Mouse (Mus musculus) G1E (cell line): ENCODE measurements around the gene Dnah1. TPM values are rescaled to one million over a fixed set of nuclear protein-coding genes. Genes with fewer than 3 reads are reported as not detected.
A peak's percentile ranks its signal among the peaks of the same experiment; 100 is the strongest.

ENCODE experiments used
- ATAC-seq: 2 replicates; pipeline ENCODE4 v1.8.0; 2016; ENCODE audit warnings: mild to moderate bottlenecking; ENCODE audit not compliant: insufficient number of reproducible peaks, poor library complexity, low FRiP score, severe bottlenecking; ENCODE audit errors: extremely low read depth
- DNase-seq: peaks from one replicate; pipeline ENCODE4 v3.0.0; 2012; ENCODE audit warnings: low spot score
- H3K27me3 ChIP-seq: 2 replicates; pipeline ENCODE4 v1.6.1; 2012; ENCODE audit warnings: mild to moderate bottlenecking, low read length, inconsistent platforms; ENCODE audit not compliant: insufficient read depth
- H3K36me3 ChIP-seq: replicated peaks from 2 replicates; pipeline ENCODE3; 2012; ENCODE audit warnings: mild to moderate bottlenecking, inconsistent platforms
- H3K4me1 ChIP-seq: 2 replicates; pipeline ENCODE4 v1.6.1; 2012; ENCODE audit warnings: low read depth, low read length, inconsistent platforms, mixed read lengths; ENCODE audit not compliant: insufficient read depth
- H3K4me3 ChIP-seq: 2 replicates; pipeline ENCODE4 v1.5.1; 2012; ENCODE audit warnings: low read depth, mild to moderate bottlenecking, inconsistent platforms, low read length, moderate library complexity, mixed read lengths
- H3K9me3 ChIP-seq: replicated peaks from 2 replicates; pipeline ENCODE4 v1.6.1; 2012; ENCODE audit warnings: inconsistent platforms
- CTCF ChIP-seq: IDR thresholded peaks from 2 replicates; pipeline ENCODE4 v1.5.1; 2012; ENCODE audit warnings: low read depth, low read length, inconsistent platforms, mixed read lengths
- GATA1 ChIP-seq: IDR thresholded peaks from 2 replicates; pipeline ENCODE4 v1.6.1; 2012; ENCODE audit warnings: borderline replicate concordance, low read length, inconsistent platforms, mixed read lengths
- GATA2 ChIP-seq: IDR thresholded peaks from 2 replicates; pipeline ENCODE4 v1.6.1; 2012; ENCODE audit warnings: low read depth, low read length, inconsistent platforms, borderline replicate concordance
- POLR2AphosphoS5 ChIP-seq: IDR thresholded peaks from 2 replicates; pipeline ENCODE4 v1.6.1; 2012; ENCODE audit warnings: low read depth, low read length, inconsistent platforms; ENCODE audit not compliant: insufficient replicate concordance
- TAL1 ChIP-seq: conservative IDR thresholded peaks from 2 replicates; pipeline ENCODE4 v1.6.1; 2012; ENCODE audit warnings: low read depth, low read length, inconsistent platforms, mixed read lengths
- polyA plus RNA-seq: library from polyadenylated mRNA; stranded (reverse); fragments of >175 nt; gene quantifications from 2 replicates; pipeline ENCODE4 v1.2.3, GENCODE M21; 2012
- total RNA-seq, 2 experiments: library from RNA; stranded (forward) in 1 of 2; stranded (reverse) in 1 of 2; fragments of 200-1000 nt in 1 of 2; fragments of >200 nt in 1 of 2; fragmentation: Nextera tagmentation in 1 of 2; gene quantifications; 2 replicates each; pipeline ENCODE4 v1.2.3; 2014 to 2017

Gene Dnah1
- total and polyA plus RNA-seq, 3 experiments = under 0.01 TPM; not detected in 2

- no peaks in the 10 kb centered on the region for H3K36me3 ChIP-seq
- 0 out of 2 replicates have a peak, but pooled peaks cover 2% of the 10 kb centered on the region for H3K4me1 ChIP-seq
- H3K27me3 ChIP-seq = peaks cover 46% of the 10 kb centered on the region
- TF ChIP-seq CTCF (no peak), POLR2AphosphoS5 (no peak), GATA1 (no peak), TAL1 (no peak), GATA2 (no peak)
- H3K4me3 ChIP-seq = no peak overlapping the region
- no peaks in the 10 kb centered on the region for H3K9me3 ChIP-seq
- DNase-seq (no peak), ATAC-seq (no peak)
Observed at GRCm38 (mm10) chr14:31313192-31313591, 10.5 kb downstream of the Dnah1 start.

- Histone ChIP-seq H3K27me3 (peaks cover 60% of the 10 kb centered on the region), H3K36me3 (no peaks in the 10 kb centered on the region), H3K4me3 (no peak overlapping the region), H3K9me3 (no peaks in the 10 kb centered on the region), H3K4me1 (no peaks in the 10 kb centered on the region; the same call in 1 of the 2 replicates)
- TF ChIP-seq GATA1 (no peak), POLR2AphosphoS5 (no peak), CTCF (no peak), TAL1 (no peak), GATA2 (no peak)
- ATAC-seq (no peak), DNase-seq (no peak)
Observed at GRCm38 (mm10) chr14:31285728-31286127, 38.0 kb downstream of the Dnah1 start.

GRCm38 (mm10) chr14:31272164-31272563 is 51.5 kb downstream of the Dnah1 start:
- H3K36me3 ChIP-seq = no peaks in the 10 kb centered on the region
- peaks cover 57% of the 10 kb centered on the region for H3K27me3 ChIP-seq
- no peak for TF ChIP-seq TAL1
- TF ChIP-seq CTCF = peak; percentile 86
- ATAC-seq = peak; percentile 34; the same call in 1 of the 2 replicates
- H3K4me3 ChIP-seq = no peak overlapping the region
- peaks cover 4% of the 10 kb centered on the region; the same call in 1 of the 2 replicates for H3K4me1 ChIP-seq
- DNase-seq = peak; percentile 70
- H3K9me3 ChIP-seq = no peaks in the 10 kb centered on the region

- H3K9me3 ChIP-seq = no peaks in the 10 kb centered on the region
- H3K27me3 ChIP-seq = peaks cover 62% of the 10 kb centered on the region
- H3K4me1 ChIP-seq = peaks cover 4% of the 10 kb centered on the region; the same call in 1 of the 2 replicates
- ATAC-seq (no peak), DNase-seq (no peak)
- no peak for TF ChIP-seq GATA1
- TF ChIP-seq CTCF = no peak
- no peak for TF ChIP-seq POLR2AphosphoS5
- no peak for TF ChIP-seq GATA2
- no peak for TF ChIP-seq TAL1
- H3K36me3 ChIP-seq = no peaks in the 10 kb centered on the region
- H3K4me3 ChIP-seq = no peak overlapping the region
Observed at GRCm38 (mm10) chr14:31271121-31271520, 52.6 kb downstream of the Dnah1 start.

GRCm38 (mm10) chr14:31269456-31270100 is 54.1 kb downstream of the Dnah1 start:
- H3K36me3 ChIP-seq = no peaks in the 10 kb centered on the region
- peaks cover 4% of the 10 kb centered on the region; the same call in 1 of the 2 replicates for H3K4me1 ChIP-seq
- no peaks in the 10 kb centered on the region for H3K9me3 ChIP-seq
- TF ChIP-seq GATA1 (no peak), TAL1 (no peak), POLR2AphosphoS5 (no peak), GATA2 (no peak)
- no peak for DNase-seq
- peaks cover 57% of the 10 kb centered on the region for H3K27me3 ChIP-seq
- ATAC-seq = no peak
- H3K4me3 ChIP-seq = no peak overlapping the region

GRCm38 (mm10) chr14:31268301-31269001 is 55.2 kb downstream of the Dnah1 start:
- ATAC-seq = no peak
- TF ChIP-seq TAL1 = no peak
- TF ChIP-seq POLR2AphosphoS5 = no peak
- TF ChIP-seq CTCF = no peak
- no peak for TF ChIP-seq GATA2
- TF ChIP-seq GATA1 = no peak
- Histone ChIP-seq H3K4me3 (no peak overlapping the region), H3K36me3 (no peaks in the 10 kb centered on the region), H3K9me3 (no peaks in the 10 kb centered on the region), H3K4me1 (peaks cover 4% of the 10 kb centered on the region; the same call in 1 of the 2 replicates), H3K27me3 (peaks cover 50% of the 10 kb centered on the region)
- no peak for DNase-seq
